Mouse (Mus musculus) heart, embryonic 11.5 days (tissue): ENCODE results near the gene Atg7. TPM values are rescaled to one million over a fixed set of nuclear protein-coding genes. Genes with fewer than 3 reads are reported as not detected.
A peak's percentile ranks its signal among the peaks of the same experiment; 100 is the strongest.

Experiments used
- ATAC-seq: fragments of 200-750 bp; cut with Nextera tagmentation; replicated peaks from 2 replicates; pipeline ENCODE4 v1.8.0; 2017; ENCODE audit warnings: moderate library complexity; ENCODE audit not compliant: insufficient number of reproducible peaks, low FRiP score, low TSS enrichment
- H3K27ac ChIP-seq: fragments of 300-500 bp; sonication (generic); 2 replicates; pipeline ENCODE4 v1.5.1; 2014; ENCODE audit warnings: mild to moderate bottlenecking, low read depth, low read length
- H3K27me3 ChIP-seq: fragments of 300-500 bp; sonication (generic); 2 replicates; pipeline ENCODE4 v1.6.1; 2014; ENCODE audit warnings: mild to moderate bottlenecking, low read length, mixed read lengths; ENCODE audit not compliant: control insufficient read depth, insufficient read depth
- H3K36me3 ChIP-seq: fragments of 300-500 bp; sonication (generic); 2 replicates; pipeline ENCODE4 v1.6.1; 2014; ENCODE audit warnings: mild to moderate bottlenecking, low read length, moderate library complexity, mixed read lengths; ENCODE audit not compliant: control insufficient read depth, insufficient read depth
- H3K4me1 ChIP-seq: fragments of 300-500 bp; sonication (generic); 2 replicates; pipeline ENCODE4 v1.6.1; 2014; ENCODE audit warnings: low read length; ENCODE audit not compliant: control insufficient read depth, insufficient read depth
- H3K4me2 ChIP-seq: fragments of 300-500 bp; sonication (generic); 2 replicates; pipeline ENCODE4 v1.6.1; 2014; ENCODE audit warnings: mild to moderate bottlenecking, moderate library complexity
- H3K4me3 ChIP-seq: fragments of 300-500 bp; sonication (generic); 2 replicates; pipeline ENCODE4 v1.5.1; 2014; ENCODE audit warnings: low read depth, low read length
- H3K9ac ChIP-seq: fragments of 300-500 bp; sonication (generic); 2 replicates; pipeline ENCODE4 v1.6.1; 2014; ENCODE audit warnings: mild to moderate bottlenecking, low read depth, low read length, moderate library complexity
- H3K9me3 ChIP-seq: fragments of 300-500 bp; sonication (generic); replicated peaks from 2 replicates; pipeline ENCODE4 v1.6.1; 2016; ENCODE audit warnings: low read length; ENCODE audit not compliant: control insufficient read depth
- WGBS: fragments of 180-500 bp; shearing (Covaris S2); extraction: QIAGEN DNeasy Blood & Tissue Kit; methylation state at CpG from one replicate; pipeline ENCODE4 v1.1.7; 2014; ENCODE audit not compliant: insufficient replicate concordance; 5-methylcytosine and 5-hydroxymethylcytosine counted together
- polyA plus RNA-seq: library from polyadenylated mRNA; unstranded; fragments of >200 nt; fragmentation: Nextera tagmentation; extraction: Ambion mirVana; gene quantifications from 2 replicates; pipeline ENCODE4 v1.2.1, GENCODE M21; 2014

The Atg7 gene
- polyA plus RNA-seq, 1 experiment from 2014 or later, result 16.9 TPM

GRCm38 (mm10) chr6:114674771-114675170 lies 31.9 kb downstream of the Atg7 start:
- no peaks in the 10 kb centered on the region for H3K27me3 ChIP-seq
- H3K27ac ChIP-seq, result no peak overlapping the region
- H3K9me3 ChIP-seq, result no peaks in the 10 kb centered on the region; the same call in 1 of the 2 replicates

DNA sequence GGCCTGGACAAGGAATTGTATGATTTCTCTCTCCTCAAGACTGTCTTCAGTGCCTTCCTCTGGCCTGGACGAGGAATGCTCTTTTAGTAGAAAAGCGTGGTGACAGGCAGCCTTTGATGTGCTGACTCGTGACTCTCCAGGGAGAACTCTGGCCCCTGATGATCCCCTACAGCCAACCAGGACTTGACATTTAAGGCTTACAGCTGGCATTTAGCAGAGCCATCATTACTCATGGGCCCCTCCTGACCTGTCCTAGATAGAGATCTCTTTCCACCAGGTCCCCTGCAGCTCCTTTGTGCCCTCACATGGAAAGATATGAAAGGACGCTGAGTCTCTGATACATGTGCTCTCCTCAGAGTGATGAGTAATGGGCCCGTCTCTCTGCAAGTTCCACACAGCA lies 33.2 kb downstream of the Atg7 start:
- no peak overlapping the region for H3K9ac ChIP-seq
- H3K9me3 ChIP-seq, result no peaks in the 10 kb centered on the region; the same call in 1 of the 2 replicates
- H3K4me3 ChIP-seq, result no peak overlapping the region
- peaks cover 8% of the 10 kb centered on the region for H3K36me3 ChIP-seq
- no peak overlapping the region for H3K27ac ChIP-seq
- no peaks in the 10 kb centered on the region for H3K27me3 ChIP-seq
- 50% methylated on average over 5 of the region's 5 CpGs for WGBS
- ATAC-seq, result no peak
- H3K4me1 ChIP-seq, result no peaks in the 10 kb centered on the region
- H3K4me2 ChIP-seq, result no peak overlapping the region

More at GRCm38 (mm10) chr6:114674771-114675170, 31.9 kb downstream of the Atg7 start:
- H3K9ac ChIP-seq, result no peak overlapping the region
- no peaks in the 10 kb centered on the region for H3K4me1 ChIP-seq
- ATAC-seq, result no peak
- H3K4me2 ChIP-seq, result no peak overlapping the region
- H3K36me3 ChIP-seq, result peaks cover 8% of the 10 kb centered on the region
- H3K4me3 ChIP-seq, result no peak overlapping the region

DNA sequence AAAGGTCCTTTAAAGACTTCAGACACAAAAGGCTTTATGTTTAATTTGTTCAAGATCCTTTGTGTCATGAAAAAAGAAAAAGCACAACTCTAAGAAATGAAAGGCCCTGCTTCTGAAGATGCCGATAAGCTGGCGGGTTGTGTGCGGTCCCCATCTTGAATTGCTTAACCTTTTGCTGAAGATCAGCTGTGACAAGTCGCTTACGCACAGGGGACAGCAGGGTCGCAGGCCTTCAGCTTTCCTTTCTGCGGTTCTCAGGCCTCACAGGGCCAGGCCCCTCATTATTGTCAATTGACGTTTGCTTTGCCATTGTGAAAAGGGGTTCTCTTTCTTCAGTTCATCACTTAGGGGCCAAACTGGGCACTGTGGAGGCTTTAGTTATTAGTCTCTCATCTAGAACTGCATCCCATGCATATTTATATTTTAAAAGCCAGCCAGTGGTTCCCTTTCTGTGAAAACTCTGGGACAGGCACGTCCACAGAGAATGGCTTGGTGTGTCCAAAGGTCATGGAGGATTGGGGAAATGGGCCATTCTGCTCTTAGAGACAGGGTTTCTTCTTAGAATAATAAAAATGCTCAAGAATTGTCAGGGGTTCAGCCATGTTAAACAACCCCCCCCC lies 39.3 kb downstream of the Atg7 start:
- Histone ChIP-seq H3K27me3 (no peaks in the 10 kb centered on the region), H3K4me3 (no peak overlapping the region), H3K27ac (no peak overlapping the region), H3K4me1 (no peaks in the 10 kb centered on the region), H3K9me3 (no peaks in the 10 kb centered on the region), H3K4me2 (no peak overlapping the region), H3K36me3 (peaks cover 3% of the 10 kb centered on the region), H3K9ac (no peak overlapping the region)
- no peak for ATAC-seq
- WGBS, result 83% methylated on average over 9 of the region's 9 CpGs

DNA sequence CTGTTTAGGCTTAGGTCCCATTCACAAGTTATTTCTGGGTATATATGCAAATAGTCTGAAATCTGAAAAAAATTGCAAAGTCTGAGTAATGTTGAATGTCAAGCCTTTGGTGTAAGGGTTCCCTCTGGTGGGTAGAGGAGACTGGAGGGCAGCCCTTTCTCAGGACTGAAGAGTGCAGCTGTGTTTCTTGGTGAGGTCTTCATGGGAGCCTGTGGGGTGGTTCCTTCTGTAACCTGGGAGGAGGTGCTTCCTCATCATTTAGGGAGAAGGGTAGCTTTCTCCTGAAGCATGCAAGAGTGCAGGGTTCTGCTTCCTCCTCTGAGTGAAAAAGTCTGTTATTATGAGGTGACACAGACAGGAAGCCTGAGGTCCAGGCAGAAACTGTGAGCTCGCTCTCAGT lies 40.8 kb downstream of the Atg7 start:
- Histone ChIP-seq H3K4me2 (no peak overlapping the region), H3K4me3 (no peak overlapping the region), H3K9ac (no peak overlapping the region), H3K9me3 (no peaks in the 10 kb centered on the region), H3K36me3 (no peaks in the 10 kb centered on the region), H3K4me1 (peaks cover 5% of the 10 kb centered on the region), H3K27me3 (no peaks in the 10 kb centered on the region), H3K27ac (no peak overlapping the region)
- no peak for ATAC-seq
- 68% methylated on average over 1 of the region's 1 CpGs for WGBS

GRCm38 (mm10) chr6:114684407-114684806 lies 41.5 kb downstream of the Atg7 start:
- no peak for ATAC-seq
- Histone ChIP-seq H3K4me2 (no peak overlapping the region), H3K9ac (no peak overlapping the region), H3K4me3 (no peak overlapping the region), H3K27me3 (no peaks in the 10 kb centered on the region), H3K9me3 (no peaks in the 10 kb centered on the region), H3K27ac (no peak overlapping the region), H3K36me3 (no peaks in the 10 kb centered on the region), H3K4me1 (peaks cover 11% of the 10 kb centered on the region)
- 29% methylated on average over 3 of the region's 3 CpGs for WGBS

DNA sequence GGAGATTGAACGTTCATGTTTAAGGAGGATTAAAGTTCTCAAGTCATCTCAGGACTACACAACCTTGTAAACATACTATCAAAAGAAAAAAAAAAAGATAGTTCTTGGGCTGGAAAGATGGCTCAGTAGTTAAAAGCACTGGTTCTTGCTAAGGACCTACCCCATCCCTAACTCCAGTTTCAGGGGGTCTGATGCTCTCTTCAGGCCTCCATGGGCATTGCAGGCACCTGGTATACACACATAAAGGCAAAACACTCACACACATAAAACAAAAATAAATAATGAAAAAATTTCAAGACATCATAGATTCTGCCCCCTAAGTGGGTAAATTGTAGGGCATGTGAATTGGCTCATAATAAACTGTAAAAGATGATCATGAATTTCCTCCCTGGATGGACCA lies 42.5 kb downstream of the Atg7 start:
- Histone ChIP-seq H3K9ac (no peak overlapping the region), H3K27ac (no peak overlapping the region), H3K27me3 (no peaks in the 10 kb centered on the region), H3K4me1 (peaks cover 21% of the 10 kb centered on the region), H3K9me3 (no peaks in the 10 kb centered on the region), H3K36me3 (no peaks in the 10 kb centered on the region), H3K4me2 (no peak overlapping the region), H3K4me3 (no peak overlapping the region)
- 75% methylated on average over 1 of the region's 1 CpGs for WGBS
- ATAC-seq, result no peak

DNA sequence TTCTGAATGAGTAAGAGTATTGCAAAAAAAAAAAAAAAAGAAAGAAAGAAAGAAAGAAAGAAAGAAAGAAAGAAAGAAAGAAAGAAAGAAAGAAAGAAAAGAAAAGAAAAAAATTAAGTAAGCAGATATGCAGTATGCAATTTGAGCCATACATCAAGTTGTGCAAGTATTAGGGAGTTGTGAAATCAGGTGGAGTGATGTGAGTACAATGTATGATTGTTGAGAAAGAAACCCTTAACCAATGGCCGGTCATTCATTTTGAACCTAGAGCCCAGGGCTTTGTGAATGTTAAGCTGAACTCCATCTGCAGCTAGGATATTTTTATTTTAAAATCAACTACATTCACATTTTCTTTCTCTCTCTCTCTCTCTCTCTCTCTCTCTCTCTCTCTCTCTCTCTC lies 44.1 kb downstream of the Atg7 start:
- Histone ChIP-seq H3K4me2 (no peak overlapping the region), H3K36me3 (no peaks in the 10 kb centered on the region), H3K27me3 (no peaks in the 10 kb centered on the region), H3K9ac (no peak overlapping the region), H3K9me3 (no peaks in the 10 kb centered on the region), H3K4me1 (peaks cover 31% of the 10 kb centered on the region), H3K27ac (no peak overlapping the region), H3K4me3 (no peak overlapping the region)
- WGBS, result 77% methylated on average over 1 of the region's 1 CpGs
- no peak for ATAC-seq

- no peak for ATAC-seq
- Histone ChIP-seq H3K4me2 (no peak overlapping the region), H3K4me3 (no peak overlapping the region), H3K27me3 (no peaks in the 10 kb centered on the region), H3K9me3 (no peaks in the 10 kb centered on the region), H3K27ac (peak overlapping the region; percentile 1; the same call in 1 of the 2 replicates), H3K9ac (no peak overlapping the region), H3K4me1 (peaks cover 31% of the 10 kb centered on the region), H3K36me3 (no peaks in the 10 kb centered on the region)
- WGBS, result 10% methylated on average over 2 of the region's 2 CpGs
Measured at GRCm38 (mm10) chr6:114690661-114691060, 47.8 kb downstream of the Atg7 start.

- Histone ChIP-seq H3K27ac (no peak overlapping the region), H3K4me3 (no peak overlapping the region), H3K4me1 (peaks cover 31% of the 10 kb centered on the region), H3K36me3 (no peaks in the 10 kb centered on the region), H3K9ac (no peak overlapping the region), H3K4me2 (no peak overlapping the region), H3K27me3 (no peaks in the 10 kb centered on the region), H3K9me3 (no peaks in the 10 kb centered on the region)
- ATAC-seq, result no peak
- 75% methylated on average over 6 of the region's 6 CpGs for WGBS
Measured at GRCm38 (mm10) chr6:114691530-114691929, 48.6 kb downstream of the Atg7 start.
